Mouse (Mus musculus) heart, postnatal 0 days (tissue): ENCODE measurements around the gene Fam25c.

ENCODE experiments used
- CTCF ChIP-seq: IDR thresholded peaks from 2 replicates; pipeline ENCODE4 v1.5.1; 2016; ENCODE audit warnings: antibody characterized with exemption, control low read depth, low read depth
- EP300 ChIP-seq: IDR thresholded peaks from 2 replicates; pipeline ENCODE4 v1.6.1; 2016; ENCODE audit warnings: antibody characterized with exemption, low read depth

- no peak for TF ChIP-seq CTCF
- TF ChIP-seq EP300: no peak
These were observed 18.3 kb upstream of the Fam25c start for GRCm38 (mm10) chr14:34373581-34373980.
